Mouse (Mus musculus) heart, embryonic 15.5 days (tissue): Measurements from ENCODE around the gene Uhrf1bp1l. TPM values are rescaled to one million over a fixed set of nuclear protein-coding genes. Genes with fewer than 3 reads are reported as not detected.

Source experiments
- ATAC-seq: fragments of 200-750 bp; cut with Nextera tagmentation; replicated peaks from 2 replicates; pipeline ENCODE4 v1.8.0; 2017; ENCODE audit warnings: low read depth, moderate TSS enrichment; ENCODE audit not compliant: insufficient number of reproducible peaks, insufficient read depth, low FRiP score
- H3K27ac ChIP-seq: fragments of 300-500 bp; sonication (generic); 2 replicates; pipeline ENCODE4 v1.5.1; 2015; ENCODE audit warnings: mild to moderate bottlenecking, inconsistent platforms
- H3K27me3 ChIP-seq: fragments of 300-500 bp; sonication (generic); 2 replicates; pipeline ENCODE4 v1.6.1; 2015; ENCODE audit warnings: inconsistent platforms
- H3K36me3 ChIP-seq: fragments of 300-500 bp; sonication (generic); 2 replicates; pipeline ENCODE4 v1.6.1; 2015; ENCODE audit warnings: mild to moderate bottlenecking, inconsistent platforms
- H3K4me1 ChIP-seq: fragments of 300-500 bp; sonication (generic); replicated peaks from 2 replicates; pipeline ENCODE4 v1.6.1; 2015; ENCODE audit warnings: inconsistent platforms
- H3K4me2 ChIP-seq: fragments of 300-500 bp; sonication (generic); 2 replicates; pipeline ENCODE4 v1.6.1; 2015; ENCODE audit warnings: inconsistent platforms, mild to moderate bottlenecking, moderate library complexity
- H3K4me3 ChIP-seq: fragments of 300-500 bp; sonication (generic); 2 replicates; pipeline ENCODE4 v1.5.1; 2015; ENCODE audit warnings: mild to moderate bottlenecking, inconsistent platforms
- H3K9ac ChIP-seq: fragments of 300-500 bp; sonication (generic); 2 replicates; pipeline ENCODE4 v1.6.1; 2015; ENCODE audit warnings: mild to moderate bottlenecking, inconsistent platforms
- H3K9me3 ChIP-seq: fragments of 300-500 bp; sonication (generic); replicated peaks from 2 replicates; pipeline ENCODE4 v1.6.1; 2016; ENCODE audit warnings: inconsistent platforms
- WGBS: fragments of 180-500 bp; shearing (Covaris S2); methylation state at CpG from one replicate; pipeline ENCODE4 v1.1.7; 2015; ENCODE audit warnings: mixed read lengths; 5-methylcytosine and 5-hydroxymethylcytosine counted together
- polyA plus RNA-seq: library from polyadenylated mRNA; unstranded; fragments of >200 nt; fragmentation: Nextera tagmentation; extraction: Ambion mirVana; gene quantifications from 2 replicates; pipeline ENCODE4 v1.2.1, GENCODE M21; 2015

Uhrf1bp1l gene
- polyA plus RNA-seq, 1 experiment from 2014 or later: 18.0 TPM

GRCm38 (mm10) chr10:89776029-89776428 is 31.2 kb downstream of the Uhrf1bp1l start:
- Histone ChIP-seq H3K27ac (no peak overlapping the region), H3K4me2 (no peak overlapping the region), H3K9ac (no peak overlapping the region), H3K36me3 (peaks cover 14% of the 10 kb centered on the region; the same call in 1 of the 2 replicates), H3K27me3 (no peaks in the 10 kb centered on the region), H3K4me3 (no peak overlapping the region), H3K9me3 (no peaks in the 10 kb centered on the region), H3K4me1 (no peaks in the 10 kb centered on the region)
- no peak for ATAC-seq
- WGBS: 94% methylated on average over 6 of the region's 6 CpGs

DNA sequence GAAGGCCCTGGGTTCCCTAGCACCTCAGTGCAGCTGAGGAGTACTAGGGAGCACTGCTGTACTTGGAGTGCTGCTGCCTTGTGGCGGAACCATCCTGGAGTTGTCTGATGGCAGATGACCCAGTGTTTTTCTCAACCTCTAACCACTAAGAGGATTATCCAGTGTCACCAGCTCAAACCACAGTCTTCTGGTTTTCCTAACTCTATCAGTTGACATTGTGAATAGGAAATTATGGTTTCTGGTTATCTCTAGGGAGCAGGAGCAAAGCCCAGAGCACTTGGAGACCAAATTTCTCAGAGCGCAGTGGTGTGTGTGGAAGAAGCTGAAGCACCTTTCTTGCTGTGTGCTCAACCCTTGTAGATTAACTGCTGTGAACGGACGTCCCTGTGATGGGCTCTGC is 47.1 kb downstream of the Uhrf1bp1l start:
- Histone ChIP-seq H3K9me3 (no peaks in the 10 kb centered on the region), H3K36me3 (peaks cover 10% of the 10 kb centered on the region; the same call in 1 of the 2 replicates), H3K4me1 (no peaks in the 10 kb centered on the region), H3K27ac (no peak overlapping the region), H3K9ac (no peak overlapping the region), H3K4me2 (no peak overlapping the region), H3K4me3 (no peak overlapping the region), H3K27me3 (no peaks in the 10 kb centered on the region)
- WGBS: 90% methylated on average over 4 of the region's 4 CpGs
- no peak for ATAC-seq

- no peaks in the 10 kb centered on the region for H3K27me3 ChIP-seq
- no peak overlapping the region for H3K9ac ChIP-seq
- no peak overlapping the region for H3K4me3 ChIP-seq
- 77% methylated on average over 6 of the region's 6 CpGs for WGBS
- H3K4me1 ChIP-seq: no peaks in the 10 kb centered on the region
- no peaks in the 10 kb centered on the region for H3K9me3 ChIP-seq
- no peak overlapping the region for H3K27ac ChIP-seq
- peaks cover 10% of the 10 kb centered on the region; the same call in 1 of the 2 replicates for H3K36me3 ChIP-seq
- no peak for ATAC-seq
- no peak overlapping the region for H3K4me2 ChIP-seq
Measured at GRCm38 (mm10) chr10:89794121-89794520, 49.3 kb downstream of the Uhrf1bp1l start.

DNA sequence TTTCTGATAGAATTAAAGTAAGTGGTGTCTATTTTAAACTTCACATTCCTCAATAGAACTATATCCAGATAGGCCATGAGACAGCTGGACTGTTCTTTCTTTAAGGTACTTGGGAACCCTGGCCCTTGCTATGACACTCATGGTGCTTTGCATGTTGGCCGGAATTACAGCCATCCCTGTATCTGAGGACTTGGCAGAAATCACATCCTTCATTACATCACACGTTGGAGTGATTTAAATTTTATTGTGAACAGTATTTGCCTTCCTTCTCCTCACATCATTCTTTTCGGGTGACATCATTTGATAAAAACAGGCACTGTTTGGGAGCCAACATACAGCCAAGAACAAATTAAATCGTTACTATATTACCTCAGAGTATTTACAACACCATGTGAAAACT is 74.4 kb downstream of the Uhrf1bp1l start:
- Histone ChIP-seq H3K9ac (no peak overlapping the region), H3K9me3 (no peaks in the 10 kb centered on the region), H3K27ac (no peak overlapping the region), H3K4me2 (no peak overlapping the region), H3K27me3 (no peaks in the 10 kb centered on the region), H3K36me3 (peaks cover 19% of the 10 kb centered on the region; the same call in 1 of the 2 replicates), H3K4me1 (peaks cover 6% of the 10 kb centered on the region; the same call in 1 of the 2 replicates), H3K4me3 (no peak overlapping the region)
- ATAC-seq: no peak; the same call in 1 of the 2 replicates
- 36% methylated on average over 4 of the region's 4 CpGs for WGBS

DNA sequence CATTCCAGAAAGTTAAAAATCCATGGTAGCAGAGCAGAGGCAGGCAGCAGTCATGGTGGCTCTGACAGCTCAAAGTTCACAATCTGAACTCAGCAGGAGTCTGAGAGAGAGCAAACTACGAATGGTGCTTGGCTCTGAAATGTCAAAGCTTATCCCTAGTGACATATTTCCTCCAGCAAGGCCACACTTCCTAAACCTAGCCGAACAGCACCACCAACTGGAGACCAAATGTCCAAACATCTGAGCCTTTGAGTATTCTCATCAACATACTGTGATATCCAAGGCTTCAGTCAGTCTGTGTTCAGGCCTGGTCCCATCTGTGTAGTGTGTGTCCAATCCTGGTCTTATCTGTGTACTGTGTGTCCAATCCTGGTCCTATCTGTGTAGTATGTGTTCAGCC is 79.1 kb downstream of the Uhrf1bp1l start:
- no peak for ATAC-seq
- Histone ChIP-seq H3K27me3 (no peaks in the 10 kb centered on the region), H3K9ac (no peak overlapping the region), H3K36me3 (no peaks in the 10 kb centered on the region), H3K27ac (no peak overlapping the region), H3K4me3 (no peak overlapping the region), H3K4me1 (peaks cover 6% of the 10 kb centered on the region; the same call in 1 of the 2 replicates), H3K9me3 (no peaks in the 10 kb centered on the region), H3K4me2 (no peak overlapping the region)
- 42% methylated on average over 2 of the region's 2 CpGs for WGBS

- H3K27ac ChIP-seq: no peak overlapping the region
- H3K9ac ChIP-seq: no peak overlapping the region
- ATAC-seq: no peak
- H3K36me3 ChIP-seq: no peaks in the 10 kb centered on the region
- H3K4me1 ChIP-seq: no peaks in the 10 kb centered on the region
- H3K9me3 ChIP-seq: no peaks in the 10 kb centered on the region
- WGBS: 52% methylated on average over 3 of the region's 3 CpGs
- H3K4me3 ChIP-seq: no peak overlapping the region
- H3K4me2 ChIP-seq: no peak overlapping the region
- no peaks in the 10 kb centered on the region for H3K27me3 ChIP-seq
Measured at GRCm38 (mm10) chr10:89826896-89827295, 82.1 kb downstream of the Uhrf1bp1l start.

DNA sequence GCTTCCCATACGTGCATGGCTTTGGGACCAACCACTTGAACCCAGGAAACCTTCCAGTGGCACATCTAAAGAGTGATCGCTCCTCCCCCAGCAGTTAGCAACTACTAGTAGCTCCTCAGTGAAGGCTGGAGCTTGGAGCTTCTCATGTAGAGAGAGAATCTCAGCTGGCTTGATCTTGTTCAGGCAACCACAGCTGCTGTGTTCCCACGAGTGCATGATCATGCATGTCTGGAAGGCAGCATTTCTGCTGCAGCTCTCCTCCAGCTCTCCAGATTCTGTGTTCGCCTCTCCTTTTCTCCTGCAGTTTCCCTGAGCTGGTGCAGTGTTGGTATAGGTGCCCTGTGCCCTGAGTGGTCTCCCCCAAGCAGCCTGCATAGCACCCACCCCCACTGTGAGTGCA is 87.5 kb downstream of the Uhrf1bp1l start:
- H3K4me3 ChIP-seq: no peak overlapping the region
- 72% methylated on average over 4 of the region's 4 CpGs for WGBS
- H3K9ac ChIP-seq: no peak overlapping the region
- no peak overlapping the region for H3K4me2 ChIP-seq
- H3K4me1 ChIP-seq: no peaks in the 10 kb centered on the region
- no peak overlapping the region for H3K27ac ChIP-seq
- H3K9me3 ChIP-seq: no peaks in the 10 kb centered on the region
- H3K27me3 ChIP-seq: no peaks in the 10 kb centered on the region
- no peak for ATAC-seq
- no peaks in the 10 kb centered on the region for H3K36me3 ChIP-seq

DNA sequence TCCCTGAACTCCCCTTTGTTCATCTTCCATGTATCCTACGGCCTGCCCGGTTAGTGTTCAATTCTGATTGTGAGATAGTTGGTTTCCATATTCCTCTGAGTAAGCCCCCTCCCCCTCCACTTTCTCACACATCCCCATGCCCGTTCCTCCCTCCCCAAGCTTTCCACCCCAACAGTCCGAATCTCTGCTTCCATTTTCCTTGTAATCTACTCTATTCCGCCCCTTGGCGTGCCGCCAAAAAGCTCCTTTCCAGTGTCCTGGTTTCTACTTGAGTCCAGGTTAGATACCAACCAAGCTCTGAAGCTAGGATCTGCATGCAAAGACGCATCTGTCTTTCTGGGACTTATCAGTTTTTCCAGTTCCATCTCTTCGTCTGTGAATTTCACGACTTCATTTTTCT is 88.4 kb downstream of the Uhrf1bp1l start:
- Histone ChIP-seq H3K4me3 (no peak overlapping the region), H3K9me3 (no peaks in the 10 kb centered on the region), H3K9ac (no peak overlapping the region), H3K4me2 (no peak overlapping the region), H3K4me1 (no peaks in the 10 kb centered on the region), H3K36me3 (no peaks in the 10 kb centered on the region), H3K27me3 (no peaks in the 10 kb centered on the region), H3K27ac (no peak overlapping the region)
- ATAC-seq: no peak
- 75% methylated on average over 10 of the region's 10 CpGs for WGBS

- Histone ChIP-seq H3K27me3 (no peaks in the 10 kb centered on the region), H3K4me2 (no peak overlapping the region), H3K4me1 (no peaks in the 10 kb centered on the region), H3K9me3 (no peaks in the 10 kb centered on the region), H3K36me3 (no peaks in the 10 kb centered on the region), H3K4me3 (no peak overlapping the region), H3K9ac (no peak overlapping the region), H3K27ac (no peak overlapping the region)
- ATAC-seq: no peak
- WGBS: 51% methylated on average over 3 of the region's 3 CpGs
Measured at GRCm38 (mm10) chr10:89837476-89837875, 92.7 kb downstream of the Uhrf1bp1l start.

DNA sequence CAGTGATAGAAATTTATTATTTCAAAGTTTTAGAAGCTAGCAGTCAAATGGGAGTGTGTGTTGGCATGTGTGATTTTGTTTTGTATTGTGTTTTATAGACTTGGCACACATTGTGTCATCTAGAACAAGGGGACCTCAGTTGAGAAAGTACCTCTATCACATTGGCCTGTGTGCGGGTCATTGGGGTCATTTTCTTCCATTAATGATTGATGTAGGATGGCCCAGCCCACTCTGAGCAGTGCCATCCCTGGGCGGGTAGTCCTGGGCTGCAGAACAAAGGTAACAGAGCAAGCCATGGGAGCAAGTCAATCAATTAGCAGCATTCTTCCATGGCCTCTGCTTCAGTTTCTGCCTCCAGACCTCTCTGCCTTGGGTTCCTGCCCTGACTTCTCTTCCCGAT is 94.0 kb downstream of the Uhrf1bp1l start:
- Histone ChIP-seq H3K4me2 (no peak overlapping the region), H3K4me1 (no peaks in the 10 kb centered on the region), H3K9ac (no peak overlapping the region), H3K4me3 (no peak overlapping the region), H3K36me3 (no peaks in the 10 kb centered on the region), H3K27ac (no peak overlapping the region), H3K27me3 (no peaks in the 10 kb centered on the region), H3K9me3 (no peaks in the 10 kb centered on the region)
- ATAC-seq: no peak
- 69% methylated on average over 3 of the region's 3 CpGs for WGBS

DNA sequence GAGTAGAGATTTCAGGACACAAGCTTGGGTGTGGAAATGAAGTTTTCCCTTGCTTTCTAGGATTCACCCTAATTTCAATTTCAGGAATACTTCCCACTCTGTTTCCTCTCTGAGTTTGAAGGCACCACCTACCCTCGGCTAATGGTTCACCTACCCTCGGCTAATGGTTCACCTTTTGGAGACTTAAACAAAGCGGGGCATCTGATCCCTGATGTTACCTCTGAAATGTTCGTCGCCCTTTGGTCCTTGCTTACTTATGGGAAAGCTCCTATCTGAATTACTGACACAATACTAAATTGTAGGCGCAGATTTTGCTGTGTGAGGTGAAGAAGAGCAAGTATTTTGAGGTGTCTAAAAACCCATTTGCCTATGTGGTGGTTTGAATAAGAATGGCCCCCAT is 106.2 kb downstream of the Uhrf1bp1l start:
- no peak overlapping the region for H3K27ac ChIP-seq
- H3K9me3 ChIP-seq: no peaks in the 10 kb centered on the region
- H3K9ac ChIP-seq: no peak overlapping the region
- no peaks in the 10 kb centered on the region for H3K27me3 ChIP-seq
- H3K36me3 ChIP-seq: no peaks in the 10 kb centered on the region
- no peak overlapping the region for H3K4me2 ChIP-seq
- WGBS: 88% methylated on average over 6 of the region's 6 CpGs
- H3K4me3 ChIP-seq: no peak overlapping the region
- no peaks in the 10 kb centered on the region for H3K4me1 ChIP-seq
- no peak for ATAC-seq

GRCm38 (mm10) chr10:89855251-89855875 is 110.6 kb downstream of the Uhrf1bp1l start:
- no peaks in the 10 kb centered on the region for H3K27me3 ChIP-seq
- H3K4me1 ChIP-seq: no peaks in the 10 kb centered on the region
- no peaks in the 10 kb centered on the region for H3K36me3 ChIP-seq
- H3K9me3 ChIP-seq: no peaks in the 10 kb centered on the region
- H3K27ac ChIP-seq: no peak overlapping the region
- no peak for ATAC-seq
- H3K4me2 ChIP-seq: no peak overlapping the region
- WGBS: 75% methylated on average over 5 of the region's 5 CpGs
- H3K4me3 ChIP-seq: no peak overlapping the region
- no peak overlapping the region for H3K9ac ChIP-seq
